Mouse (Mus musculus) liver, adult 2 months (tissue): Measurements from ENCODE around the gene Agbl3.

Source experiments
- CTCF ChIP-seq: fragments of 200-500 bp; IDR thresholded peaks from 2 replicates; pipeline ENCODE4 v1.5.1; 2011; ENCODE audit warnings: low read depth, low read length, control low read depth
- POLR2A ChIP-seq: fragments of 200-500 bp; IDR thresholded peaks from 2 replicates; pipeline ENCODE4 v1.6.1; 2011; ENCODE audit warnings: low read length, control low read depth; ENCODE audit not compliant: insufficient read depth; ENCODE audit errors: extremely low read depth

DNA sequence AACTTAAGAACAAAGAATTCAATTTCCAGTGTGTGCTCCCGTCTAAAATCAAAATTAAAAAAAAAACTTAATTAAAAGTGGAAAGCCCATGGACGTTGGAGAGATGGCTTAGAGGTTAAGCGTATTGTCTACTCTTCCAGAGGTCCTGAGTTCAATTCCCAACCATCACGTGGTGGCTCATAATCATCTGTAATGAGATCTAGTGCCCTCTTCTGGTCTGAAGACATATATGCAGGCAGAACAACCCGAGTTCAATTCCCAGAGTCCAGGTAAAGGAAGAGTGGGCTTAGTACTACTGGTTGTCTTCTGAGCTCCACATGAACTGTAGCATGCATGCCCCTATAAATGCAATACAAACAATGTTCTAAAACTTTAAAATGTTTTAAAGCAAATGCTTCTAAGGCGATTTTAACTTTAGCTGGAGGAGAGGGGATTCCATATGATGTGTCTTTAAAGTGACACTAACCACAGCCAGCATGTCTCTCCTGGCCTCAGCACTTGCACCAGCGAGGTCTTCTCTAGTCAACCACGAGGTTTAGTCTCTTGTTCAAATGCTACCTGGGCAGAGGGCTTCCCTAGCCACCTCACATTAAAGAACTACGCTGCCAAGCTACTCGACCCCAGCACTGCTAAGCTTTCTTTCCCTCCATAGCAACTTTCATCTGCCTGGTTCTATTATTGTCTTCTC is 2.1 kb upstream of the Agbl3 start:
- no peak for TF ChIP-seq POLR2A
- peak; percentile 14; the same call in 1 of the 2 replicates for TF ChIP-seq CTCF
